Comparison of ENCODE assay signal across 9 mouse cellular contexts in the genomic region with DNA sequence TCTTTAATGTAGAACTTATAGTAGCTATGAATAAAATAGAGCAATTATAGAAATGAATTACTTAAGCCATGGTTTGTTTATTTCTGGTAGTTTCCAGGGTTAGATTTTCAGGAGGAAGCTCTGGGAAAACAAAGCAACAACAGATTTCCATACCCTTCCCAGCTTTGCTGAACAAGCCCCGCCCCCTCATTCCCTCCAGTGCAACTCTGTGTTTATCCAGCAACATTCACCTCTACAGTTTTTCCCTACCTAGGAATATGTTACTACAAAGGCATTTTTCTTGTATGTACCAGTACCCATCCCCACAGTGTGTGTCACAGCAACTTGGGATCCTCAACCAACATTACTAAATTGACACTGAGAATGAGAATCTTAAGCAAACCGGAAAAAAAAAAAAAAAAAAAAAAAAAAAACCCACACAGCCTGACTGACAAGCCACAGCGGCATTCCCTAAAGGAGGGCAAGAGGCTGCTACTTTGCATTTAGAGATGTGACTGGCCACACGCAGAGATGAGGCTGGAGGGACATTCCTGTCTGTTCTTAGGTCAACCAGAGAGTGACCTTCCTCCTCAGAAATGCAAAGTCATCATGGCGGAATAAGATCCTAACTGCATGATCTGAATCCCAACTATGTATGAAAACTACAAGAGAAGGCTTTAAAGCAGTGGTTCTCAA.
A peak's percentile ranks its signal among the peaks of the same experiment; 100 is the strongest.
DNase-seq lines count a peak whose midpoint lies in the region; ATAC-seq lines count a peak whose summit lies in the region.
"Had no signal": no experiment of that assay in that cellular context is flagged by ENCODE, and none has a peak within 500 bp of the region (broad histone marks: within the 10 kb centered on the region; RNA-seq: fewer than 3 reads in every experiment).

No protein-coding gene starts in this region.

- no peak overlapping the region for H3K27ac ChIP-seq in limb, embryonic 11.5 days (replicated peaks; ENCODE audit: low read depth, low read length)
- H3K27ac ChIP-seq in limb, embryonic 10.5 days = no peak overlapping the region
- H3K27ac ChIP-seq in hindbrain, embryonic 14.5 days = peak overlapping the region; percentile 48
- H3K27ac ChIP-seq in neural tube, embryonic 14.5 days (ENCODE audit: low read depth, low read length) = no peak overlapping the region

- no peak for ATAC-seq in limb, embryonic 11.5 days (ENCODE audit: insufficient number of reproducible peaks, low FRiP score, low TSS enrichment, low read depth)
- ATAC-seq in hindbrain, embryonic 14.5 days (ENCODE audit: low FRiP score) = peak; percentile 46; the same call in 1 of the 2 replicates
- ATAC-seq in neural tube, embryonic 14.5 days (ENCODE audit: low read depth) = no peak
- no peak for ATAC-seq in erythroblast, adult 5-6 weeks (replicated peaks; ENCODE audit: low FRiP score, poor library complexity, severe bottlenecking)

- no peaks in the 10 kb centered on the region for H3K36me3 ChIP-seq in limb, embryonic 11.5 days (ENCODE audit: control insufficient read depth, insufficient read depth, low read length)
- no peaks in the 10 kb centered on the region for H3K36me3 ChIP-seq in limb, embryonic 10.5 days
- H3K36me3 ChIP-seq in hindbrain, embryonic 14.5 days (replicated peaks; ENCODE audit: control insufficient read depth, insufficient read depth) = no peaks in the 10 kb centered on the region
- no peaks in the 10 kb centered on the region for H3K36me3 ChIP-seq in neural tube, embryonic 14.5 days (ENCODE audit: control insufficient read depth, insufficient read depth, low read length)
- H3K36me3 ChIP-seq: limb, embryonic 15.5 days had no signal

- peaks cover 4% of the 10 kb centered on the region; the same call in 1 of the 2 replicates for H3K4me1 ChIP-seq in limb, embryonic 11.5 days (ENCODE audit: control insufficient read depth, insufficient read depth, low read length)
- H3K4me1 ChIP-seq in limb, embryonic 10.5 days = peaks cover 23% of the 10 kb centered on the region
- peaks cover 11% of the 10 kb centered on the region for H3K4me1 ChIP-seq in hindbrain, embryonic 14.5 days (replicated peaks; ENCODE audit: control insufficient read depth, insufficient read depth, low read length)
- no peaks in the 10 kb centered on the region for H3K4me1 ChIP-seq in neural tube, embryonic 14.5 days (ENCODE audit: control insufficient read depth, insufficient read depth, low read length)

- no peak overlapping the region for H3K4me2 ChIP-seq in limb, embryonic 11.5 days (ENCODE audit: low read depth, severe bottlenecking)
- peak overlapping the region; percentile 34 for H3K4me2 ChIP-seq in hindbrain, embryonic 14.5 days (replicated peaks)
- H3K4me2 ChIP-seq in neural tube, embryonic 14.5 days (ENCODE audit: low read depth, low read length) = peak overlapping the region; percentile 17; the same call in 1 of the 2 replicates

- no peaks in the 10 kb centered on the region for H3K9me3 ChIP-seq in limb, embryonic 11.5 days (ENCODE audit: control insufficient read depth, low read length)
- H3K9me3 ChIP-seq in limb, embryonic 10.5 days (replicated peaks) = no peaks in the 10 kb centered on the region
- no peaks in the 10 kb centered on the region for H3K9me3 ChIP-seq in hindbrain, embryonic 14.5 days (ENCODE audit: control insufficient read depth, low read length)
- no peaks in the 10 kb centered on the region for H3K9me3 ChIP-seq in neural tube, embryonic 14.5 days (ENCODE audit: control insufficient read depth, low read length)
- H3K9me3 ChIP-seq: limb, embryonic 15.5 days had no signal

- no peak overlapping the region for H3K9ac ChIP-seq in limb, embryonic 11.5 days (ENCODE audit: low read length)
- H3K9ac ChIP-seq in hindbrain, embryonic 14.5 days = peak overlapping the region; percentile 9; the same call in 1 of the 2 replicates
- H3K9ac ChIP-seq in neural tube, embryonic 14.5 days (replicated peaks; ENCODE audit: low read depth, low read length) = no peak overlapping the region
- H3K9ac ChIP-seq: limb, embryonic 15.5 days had no signal

- H3K4me3 ChIP-seq in limb, embryonic 11.5 days (ENCODE audit: low read depth, low read length) = no peak overlapping the region
- H3K4me3 ChIP-seq in limb, embryonic 10.5 days = no peak overlapping the region
- no peak overlapping the region for H3K4me3 ChIP-seq in hindbrain, embryonic 14.5 days (replicated peaks; ENCODE audit: low read length)
- H3K4me3 ChIP-seq in neural tube, embryonic 14.5 days (ENCODE audit: low read depth, low read length) = no peak overlapping the region

- WGBS in limb, embryonic 11.5 days = 18% methylated on average over 5 of the region's 5 CpGs
- 21% methylated on average over 5 of the region's 5 CpGs for WGBS in limb, embryonic 10.5 days
- 7% methylated on average over 5 of the region's 5 CpGs for WGBS in hindbrain, embryonic 14.5 days
- 16% methylated on average over 5 of the region's 5 CpGs for WGBS in neural tube, embryonic 14.5 days

- H3K27me3 ChIP-seq in limb, embryonic 11.5 days (ENCODE audit: control insufficient read depth, insufficient read depth, low read length) = no peaks in the 10 kb centered on the region
- H3K27me3 ChIP-seq in limb, embryonic 10.5 days (ENCODE audit: low read depth, poor library complexity, severe bottlenecking) = no peaks in the 10 kb centered on the region
- H3K27me3 ChIP-seq in hindbrain, embryonic 14.5 days (ENCODE audit: control insufficient read depth, insufficient read depth, low read length) = no peaks in the 10 kb centered on the region
- no peaks in the 10 kb centered on the region for H3K27me3 ChIP-seq in neural tube, embryonic 14.5 days (ENCODE audit: control insufficient read depth, insufficient read depth, low read length)
- H3K27me3 ChIP-seq: limb, embryonic 15.5 days had no signal

- peak; percentile 43 for DNase-seq in limb, embryonic 11.5 days (ENCODE audit: low spot score)
- no peak for DNase-seq in limb, embryonic 10.5 days (ENCODE audit: low spot score)
- DNase-seq in embryo, embryonic 10.5 days (ENCODE audit: low spot score) = peak; percentile 71
- peak; percentile 53 for DNase-seq in hindbrain, embryonic 14.5 days (ENCODE audit: low spot score)
- no peak for DNase-seq in gastrocnemius, adult 8-10 months (ENCODE audit: low spot score in 2 of 2)
- DNase-seq in cerebellum, adult 11-12 months = no peak

Comparison
In these comparisons a context has a peak if more than half of its experiments do, and no peak if none do; other contexts are left out.
1. DNase-seq: peak in limb, embryonic 11.5 days (single experiment), embryo, embryonic 10.5 days (single experiment) and hindbrain, embryonic 14.5 days (single experiment); none in limb, embryonic 10.5 days (single experiment), gastrocnemius, adult 8-10 months (0 of 2) and cerebellum, adult 11-12 months (single experiment).